Mouse (Mus musculus): ENCODE data around the gene S100a11.

DNA sequence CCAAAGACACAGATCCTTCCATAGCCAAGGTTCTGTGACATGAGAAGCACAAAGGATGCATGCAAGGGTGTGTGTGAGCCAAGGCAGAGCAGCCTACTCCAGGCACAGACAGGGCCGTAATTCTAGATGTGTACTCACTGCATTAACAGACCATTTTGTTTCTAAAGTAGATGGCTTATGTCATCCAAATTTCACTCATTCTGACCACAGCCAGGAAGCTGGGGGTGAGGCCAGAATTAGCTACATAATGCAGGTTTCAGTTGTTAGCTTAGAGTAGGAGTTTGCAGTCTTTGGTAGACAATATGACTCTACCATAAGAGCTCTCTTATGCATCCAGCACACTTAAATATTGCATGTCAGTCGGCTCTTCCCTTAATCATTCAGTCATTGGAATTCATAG, 42.1 kb downstream of the S100a11 start:
- TF ChIP-seq MAX (IDR thresholded peaks at IDR 0.05; ENCODE audit: low read length) = no peak
- peak; percentile 69 for TF ChIP-seq ETS1 (conservative IDR thresholded peaks at IDR 0.05; ENCODE audit: low read depth, low read length)
- no peak for TF ChIP-seq MAZ (IDR thresholded peaks at IDR 0.05; ENCODE audit: low read depth, low read length)
- no peak for TF ChIP-seq ZKSCAN1 (IDR thresholded peaks at IDR 0.05; ENCODE audit: borderline replicate concordance, low read depth, low read length)

Data from CH12.LX (cell line).